Mouse (Mus musculus) gastrocnemius, adult 2 months (tissue): ENCODE data around the gene Vps37d. TPM values are rescaled to one million over a fixed set of nuclear protein-coding genes. Genes with fewer than 3 reads are reported as not detected.
A peak's percentile ranks its signal among the peaks of the same experiment; 100 is the strongest.
"Not testable (repeated sequence)": the region's sequence is repeated elsewhere in the genome, so short reads cannot be mapped to it uniquely, and the experiment has no call there.

Experiments
- DNase-seq: peaks from one replicate; pipeline ENCODE4 v3.0.0; 2022
- H3K27ac ChIP-seq: fragments of 200-600 bp; 2 replicates; pipeline ENCODE4 v1.8.1; 2022; ENCODE audit warnings: mild to moderate bottlenecking
- H3K4me3 ChIP-seq: fragments of 200-600 bp; 2 replicates; pipeline ENCODE4 v1.8.1; 2022; ENCODE audit warnings: mild to moderate bottlenecking, moderate library complexity
- CTCF ChIP-seq: fragments of 200-600 bp; IDR thresholded peaks from 2 replicates; pipeline ENCODE4 v1.8.1; 2022; ENCODE audit warnings: antibody characterized with exemption, mild to moderate bottlenecking, moderate library complexity
- intact Hi-C: fragments of 180-260 bp; cut with DNase I; formaldehyde crosslinking; loops from one replicate; pipeline ENCODE4 v1.15.1; 2025
- total RNA-seq, 2 experiments: library from RNA; stranded (reverse); gene quantifications; 2 replicates each; pipeline ENCODE4 v1.2.3; 2021

The Vps37d gene
- total RNA-seq, 2 experiments from 2014 or later, result 0.33 TPM

- intact Hi-C loops, result no loop called here
- TF ChIP-seq CTCF, result no peak
- Histone ChIP-seq H3K4me3 (no peak overlapping the region), H3K27ac (no peak overlapping the region)
- DNase-seq, result no peak
Observed at GRCm38 (mm10) chr5:135070448-135070847, 7.6 kb downstream of the Vps37d start.

GRCm38 (mm10) chr5:135066008-135066407, 12.1 kb downstream of the Vps37d start:
- no peak for DNase-seq
- Histone ChIP-seq H3K27ac (no peak overlapping the region), H3K4me3 (peak overlapping the region; percentile 81)
- TF ChIP-seq CTCF, result no peak
- intact Hi-C loops, result no loop called here

- not testable (repeated sequence) for DNase-seq
- peak within 1 kb of the TSS; percentile 81 for H3K4me3 ChIP-seq
- intact Hi-C loops, result loop anchor here (5.0 kb wide), 1 partner anchor 53 kb away; no protein-coding TSS in a partner anchor
- H3K27ac ChIP-seq, result peak within 1 kb of the TSS; percentile 96
Observed at GRCm38 (mm10) chr5:135064909-135065446, 13.1 kb downstream of the Vps37d start, which contains the start of gene Bud23. Bud23 (minus strand) TSS chr5:135064959.

DNA sequence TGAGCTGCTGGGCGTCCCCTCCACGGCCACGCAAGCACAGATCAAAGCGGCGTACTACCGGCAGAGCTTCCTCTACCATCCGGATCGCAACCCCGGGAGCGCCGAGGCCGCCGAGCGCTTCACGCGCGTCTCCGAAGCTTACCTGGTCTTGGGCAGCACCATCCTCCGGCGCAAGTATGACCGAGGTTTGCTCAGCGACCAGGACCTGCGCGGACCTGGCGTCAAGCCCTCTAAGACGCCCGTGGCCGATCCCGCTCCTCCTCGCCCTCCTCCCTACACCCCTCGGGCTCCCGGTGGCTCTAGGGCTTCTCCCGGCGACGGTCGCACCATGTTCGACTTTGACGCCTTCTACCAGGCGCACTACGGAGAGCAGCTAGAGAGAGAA, 13.7 kb downstream of the Vps37d start:
- Histone ChIP-seq H3K27ac (peak overlapping the region; percentile 96), H3K4me3 (peak overlapping the region; percentile 81)
- TF ChIP-seq CTCF, result no peak
- intact Hi-C loops, result loop anchor here (5.0 kb wide), 1 partner anchor 52 kb away; no protein-coding TSS in a partner anchor
- DNase-seq, result peak; percentile 57

GRCm38 (mm10) chr5:135063629-135064381, 14.3 kb downstream of the Vps37d start, which contains the start of gene Dnajc30:
Dnajc30 (plus strand) TSS chr5:135064202.
- peak within 1 kb of the TSS; percentile 96 for H3K27ac ChIP-seq
- peak; percentile 98 for DNase-seq
- no peak for TF ChIP-seq CTCF
- peak within 1 kb of the TSS; percentile 81 for H3K4me3 ChIP-seq
- intact Hi-C loops, result loop anchor here (5.0 kb wide), 1 partner anchor 52 kb away; no protein-coding TSS in a partner anchor

DNA sequence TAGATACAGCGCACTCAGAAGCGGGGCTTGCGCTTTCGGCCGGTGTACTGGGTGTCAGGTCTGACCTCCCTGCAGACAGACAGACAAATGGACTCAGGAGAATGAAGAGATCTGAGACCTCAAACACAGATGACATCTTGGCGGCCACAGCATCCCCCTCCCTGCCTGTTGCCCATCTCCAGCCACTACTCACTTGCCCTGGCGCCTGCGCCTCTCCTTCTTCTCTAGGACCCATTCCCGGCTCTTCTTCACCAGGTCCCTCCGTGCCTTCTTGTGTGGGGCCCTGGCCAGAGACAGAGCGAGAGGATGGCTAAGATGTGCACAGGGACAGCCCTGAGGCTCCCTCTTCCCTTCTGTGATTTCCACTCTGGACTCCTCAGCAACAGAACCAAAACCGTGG, 24.7 kb downstream of the Vps37d start:
- intact Hi-C loops, result no loop called here
- DNase-seq, result no peak
- Histone ChIP-seq H3K4me3 (no peak overlapping the region), H3K27ac (0 out of 2 replicates have a peak overlapping the region, but pooled peaks have one; percentile 4)
- no peak for TF ChIP-seq CTCF

- DNase-seq, H3K4me3 ChIP-seq, intact Hi-C loops, H3K27ac ChIP-seq: not testable (repeated sequence)
Observed at GRCm38 (mm10) chr5:135049268-135049667, 28.8 kb downstream of the Vps37d start.

- no peak overlapping the region for H3K27ac ChIP-seq
- intact Hi-C loops, result no loop called here
- no peak overlapping the region for H3K4me3 ChIP-seq
- TF ChIP-seq CTCF, result no peak
- DNase-seq, result no peak
Observed at GRCm38 (mm10) chr5:135048539-135048938, 29.5 kb downstream of the Vps37d start.

GRCm38 (mm10) chr5:135044575-135044974, 33.5 kb downstream of the Vps37d start:
- DNase-seq, result no peak
- no peak overlapping the region for H3K4me3 ChIP-seq
- no peak overlapping the region for H3K27ac ChIP-seq
- no peak for TF ChIP-seq CTCF
- intact Hi-C loops, result no loop called here

DNA sequence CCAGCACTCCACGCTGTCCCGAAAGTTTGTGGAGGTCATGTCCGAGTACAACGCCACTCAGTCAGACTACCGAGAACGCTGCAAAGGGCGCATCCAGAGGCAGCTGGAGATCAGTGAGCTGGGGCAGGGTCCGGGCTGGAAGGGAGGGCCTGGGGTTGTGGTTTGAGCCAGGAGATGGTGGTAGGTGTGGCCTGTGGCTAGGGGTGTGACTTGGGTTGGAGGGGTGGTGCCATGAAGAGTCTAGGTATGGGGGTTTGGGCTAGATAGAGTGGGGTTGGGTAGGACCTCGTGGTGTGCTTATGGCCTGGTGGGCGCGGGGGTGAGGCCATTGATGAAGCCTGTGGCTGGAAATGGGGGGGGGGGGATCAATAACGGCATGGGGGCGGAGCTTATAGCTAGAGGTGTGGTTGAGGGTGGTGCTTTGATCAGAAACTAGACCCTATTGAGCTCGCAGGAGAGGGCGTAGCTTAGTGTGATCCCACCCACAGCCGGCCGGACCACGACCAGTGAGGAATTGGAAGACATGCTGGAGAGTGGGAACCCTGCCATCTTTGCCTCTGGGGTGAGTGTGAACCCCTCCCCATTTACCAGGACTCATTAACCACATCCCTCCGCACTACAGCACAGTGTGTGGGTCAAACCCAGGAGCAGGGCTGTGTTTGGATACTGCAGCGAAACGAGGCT, 35.8 kb downstream of the Vps37d start:
- DNase-seq, result no peak
- no peak for TF ChIP-seq CTCF
- no peak overlapping the region for H3K4me3 ChIP-seq

DNA sequence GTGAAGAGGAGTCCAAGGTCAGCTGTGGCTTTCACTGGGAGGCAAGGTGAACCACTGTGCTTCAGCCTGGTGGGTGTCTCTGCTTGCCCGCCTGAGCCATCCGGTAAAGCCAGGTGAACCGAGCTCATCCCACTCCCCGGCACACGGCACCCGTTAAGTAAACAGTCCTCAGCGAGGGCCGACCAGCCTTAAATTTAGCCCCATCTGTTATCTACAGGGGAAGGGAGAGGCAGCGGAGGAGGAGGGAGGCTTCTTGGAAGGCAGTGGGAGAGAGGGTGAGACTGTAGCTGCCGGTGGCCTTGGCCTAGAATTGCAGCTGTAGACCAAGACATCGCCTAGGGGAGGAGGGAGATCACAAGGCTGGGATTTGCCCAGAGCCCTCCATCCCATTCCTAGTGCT, 37.3 kb downstream of the Vps37d start:
- Histone ChIP-seq H3K27ac (no peak overlapping the region), H3K4me3 (no peak overlapping the region)
- no peak for TF ChIP-seq CTCF
- intact Hi-C loops, result no loop called here
- no peak for DNase-seq

More for the DNA sequence above, 35.8 kb downstream of the Vps37d start:
- no peak overlapping the region for H3K27ac ChIP-seq
- intact Hi-C loops, result no loop called here

DNA sequence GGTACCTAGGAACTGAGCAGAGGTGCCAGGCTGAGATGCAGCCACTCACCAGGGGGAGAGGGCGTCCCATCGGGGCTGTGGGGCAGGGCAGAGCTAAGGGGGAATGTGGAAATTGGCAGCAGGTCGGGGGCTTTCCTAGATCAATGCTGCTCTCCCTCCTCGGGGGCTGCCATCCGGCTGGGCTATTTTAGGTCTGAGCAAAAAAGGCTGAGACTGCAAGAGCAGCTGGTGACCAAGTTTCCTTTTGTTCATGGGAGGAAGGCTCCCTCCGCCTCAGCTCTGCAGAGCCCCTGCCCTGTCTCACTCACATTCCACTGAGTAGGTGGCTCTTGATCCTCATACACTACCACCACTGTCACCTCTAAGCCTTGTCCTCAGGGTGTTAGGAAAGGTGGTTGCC, 38.0 kb downstream of the Vps37d start:
- no peak for DNase-seq
- TF ChIP-seq CTCF, result no peak
- Histone ChIP-seq H3K27ac (no peak overlapping the region), H3K4me3 (no peak overlapping the region)
- intact Hi-C loops, result no loop called here

GRCm38 (mm10) chr5:135039541-135039940, 38.5 kb downstream of the Vps37d start:
- TF ChIP-seq CTCF, result no peak
- Histone ChIP-seq H3K4me3 (no peak overlapping the region), H3K27ac (no peak overlapping the region)
- intact Hi-C loops, result no loop called here
- DNase-seq, result no peak
